Mouse (Mus musculus): ENCODE measurements around the gene Ccdc85c. TPM values are rescaled to one million over a fixed set of nuclear protein-coding genes. Genes with fewer than 3 reads are reported as not detected.

The Ccdc85c gene
- polyA plus RNA-seq (2017; shearing (Covaris generic)) = under 1 TPM; 0.28 to 0.29 TPM

GRCm38 (mm10) chr12:108274661-108275507 lies at the start of gene Ccdc85c:
Gene Ccdc85c (minus strand): TSS chr12:108275425.

GRCm38 (mm10) chr12:108305812-108306794 lies 30.9 kb upstream of the Ccdc85c start, which contains the start of gene Hhipl1:
Gene Hhipl1 (plus strand): TSS chr12:108306270.

GRCm38 (mm10) chr12:108179321-108180266 lies 95.6 kb downstream of the Ccdc85c start, which contains the start of gene Ccnk:
Gene Ccnk (plus strand): TSS chr12:108179579.

GRCm38 (mm10) chr12:108179246-108179320 lies 96.1 kb downstream of the Ccdc85c start, which contains the start of gene Setd3:
Gene Setd3 (minus strand): TSS chr12:108179314.

Other genes with a start within 250 kb of the Ccdc85c start
- gene Setd3, start 96.1 kb downstream of the Ccdc85c start, polyA plus RNA-seq (2017; shearing (Covaris generic)) = 100 to 1,000 TPM in 1 of 2 experiments, 10 to 100 TPM in 1; 92.1 to 116 TPM
- gene Ccnk, start 95.8 kb downstream of the Ccdc85c start, polyA plus RNA-seq (2017; shearing (Covaris generic)) = 1 to 10 TPM; 3.1 to 3.3 TPM
- gene Hhipl1, start 30.8 kb upstream of the Ccdc85c start, polyA plus RNA-seq (2017; shearing (Covaris generic)) = under 1 TPM in 1 of 2 experiments, not detected in 1; 0.60 TPM
- 1 to 10 TPM in 1 of 2 experiments, not detected in 1; 3.3 TPM for gene Cyp46a1, start 59.0 kb upstream of the Ccdc85c start, polyA plus RNA-seq (2017; shearing (Covaris generic))
- 1 to 10 TPM; 1.0 to 1.7 TPM for gene Eml1, start 95.5 kb upstream of the Ccdc85c start, polyA plus RNA-seq (2017; shearing (Covaris generic))

All from inflammation-experienced regulatory T-cells (primary cell).